Mouse (Mus musculus) megakaryocyte-erythroid progenitor cell, adult 5-6 weeks (primary cell): ENCODE data around the gene Gm19935. TPM values are rescaled to one million over a fixed set of nuclear protein-coding genes. Genes with fewer than 3 reads are reported as not detected.

ENCODE experiments used
- ATAC-seq: replicated peaks from 2 replicates; pipeline ENCODE4 v1.8.0; 2016; ENCODE audit warnings: mild to moderate bottlenecking, inconsistent platforms; ENCODE audit not compliant: severe bottlenecking, poor library complexity, low FRiP score, low TSS enrichment
- total RNA-seq, 2 experiments: library from RNA; stranded (forward) in 1 of 2; stranded (reverse) in 1 of 2; fragments of 200-1000, 215-1000 nt in 1 of 2; fragments of >200 nt in 1 of 2; fragmentation: Nextera tagmentation in 1 of 2; gene quantifications; 2 replicates each; pipeline ENCODE4 v1.2.3; 2014 to 2017

The Gm19935 gene
- total RNA-seq, 2 experiments from 2014 or later, result not detected

DNA sequence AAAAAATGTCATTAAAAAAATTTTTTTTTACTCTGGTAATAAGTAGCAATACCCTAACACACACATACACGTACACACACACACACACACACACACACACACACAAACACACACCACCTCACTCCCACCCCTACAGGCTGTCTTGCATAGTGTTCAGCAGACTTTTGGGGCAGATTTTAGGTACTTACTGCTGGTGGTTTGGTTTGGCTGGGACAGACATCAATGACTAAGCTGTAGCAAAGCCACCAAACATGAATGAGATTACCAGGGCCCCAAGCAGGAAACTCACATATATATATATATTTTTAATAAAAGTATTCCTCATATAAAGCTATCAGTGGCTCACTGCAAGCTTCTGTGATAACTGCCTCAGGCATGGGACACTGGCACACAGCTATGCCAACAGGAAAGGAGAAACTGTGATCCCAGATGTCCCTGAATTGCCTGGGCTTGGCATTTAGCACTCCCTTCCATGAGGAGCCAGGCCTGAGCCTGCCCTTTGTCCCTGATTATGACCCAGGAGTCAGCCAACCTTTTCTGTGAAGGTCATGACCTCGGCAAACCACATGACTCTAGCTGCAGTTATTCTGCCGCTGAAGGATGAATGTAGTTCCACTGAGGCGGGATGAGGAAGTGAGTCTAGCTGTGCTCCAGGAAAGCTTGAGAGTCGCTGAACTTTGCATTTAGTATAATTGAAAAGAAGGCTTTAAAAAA, 15.5 kb upstream of the Gm19935 start:
- no peak for ATAC-seq

DNA sequence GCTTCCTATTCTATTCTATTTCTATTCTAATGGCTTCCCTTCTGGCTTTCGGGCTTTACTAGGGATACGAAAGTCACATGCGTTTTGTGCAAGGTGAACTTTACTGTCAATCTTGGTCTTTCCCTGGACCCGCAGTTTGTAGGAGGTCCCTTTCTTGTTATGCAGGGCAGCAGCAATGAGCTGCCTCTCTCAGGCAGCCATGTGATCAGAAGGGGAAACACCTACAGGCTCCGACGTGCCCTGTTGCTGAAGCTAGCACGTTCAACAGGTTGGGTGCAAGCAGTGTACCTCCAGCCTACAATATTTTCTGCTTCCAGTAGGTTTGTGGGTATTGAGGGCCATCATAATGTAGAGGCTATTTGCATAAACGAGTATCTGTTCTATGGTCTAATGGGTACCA, 13.8 kb upstream of the Gm19935 start:
- no peak for ATAC-seq

DNA sequence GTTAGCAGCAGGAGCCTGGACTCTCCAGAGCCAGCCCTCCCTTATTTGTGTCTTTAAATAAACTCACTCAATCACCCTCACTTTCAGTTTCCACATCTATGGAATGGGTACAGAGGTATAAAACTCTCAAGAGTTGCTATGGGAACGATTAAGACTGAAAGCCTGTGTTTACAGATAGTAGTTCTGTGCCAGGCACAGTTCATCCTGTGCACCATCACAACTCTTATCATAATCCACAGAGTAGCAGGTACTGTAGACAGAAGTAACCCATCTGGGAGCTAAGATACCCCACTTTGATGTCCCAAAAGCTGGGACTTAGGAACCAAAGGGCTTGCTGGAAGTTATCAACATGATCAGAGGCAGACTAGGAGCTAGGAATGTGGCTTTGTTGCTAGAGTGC, 12.6 kb upstream of the Gm19935 start:
- peak; percentile 60 for ATAC-seq

DNA sequence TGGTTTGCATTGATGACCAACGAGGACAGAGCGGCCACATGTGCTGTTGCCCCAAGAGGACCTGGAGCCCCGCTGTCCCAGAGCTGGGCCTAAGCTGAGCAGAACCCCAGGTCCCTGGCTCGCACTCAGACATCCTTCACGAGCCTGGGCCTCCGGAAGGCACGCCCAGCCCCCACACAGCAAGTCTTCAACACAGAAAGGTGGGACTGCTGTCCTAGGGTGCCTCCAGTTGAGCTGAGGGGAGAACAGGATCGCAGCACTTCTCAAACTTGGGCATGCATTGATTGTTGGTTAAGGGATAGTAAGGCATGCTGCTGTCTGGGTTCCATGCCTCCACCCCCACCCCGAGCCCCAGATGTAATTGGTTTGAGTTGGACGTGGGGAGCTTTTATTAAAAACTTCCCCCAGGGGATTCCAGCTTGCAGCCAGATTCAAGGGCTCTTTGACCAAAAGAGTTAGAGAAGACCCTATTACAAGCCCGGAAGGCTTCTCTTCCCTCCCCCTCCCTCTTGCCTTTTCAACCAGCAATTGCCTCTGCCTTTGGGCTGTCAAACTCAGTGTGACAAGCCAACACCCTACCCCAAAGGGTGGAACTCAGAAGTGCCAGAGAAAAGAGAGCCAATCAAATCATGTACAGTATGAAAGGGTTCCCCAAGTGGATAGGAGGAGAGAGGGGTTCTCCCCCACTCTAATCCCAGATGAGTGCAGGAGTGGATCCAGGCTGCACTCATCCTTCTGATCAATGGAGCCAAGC, 12.0 kb upstream of the Gm19935 start:
- ATAC-seq, result peak; percentile 54

DNA sequence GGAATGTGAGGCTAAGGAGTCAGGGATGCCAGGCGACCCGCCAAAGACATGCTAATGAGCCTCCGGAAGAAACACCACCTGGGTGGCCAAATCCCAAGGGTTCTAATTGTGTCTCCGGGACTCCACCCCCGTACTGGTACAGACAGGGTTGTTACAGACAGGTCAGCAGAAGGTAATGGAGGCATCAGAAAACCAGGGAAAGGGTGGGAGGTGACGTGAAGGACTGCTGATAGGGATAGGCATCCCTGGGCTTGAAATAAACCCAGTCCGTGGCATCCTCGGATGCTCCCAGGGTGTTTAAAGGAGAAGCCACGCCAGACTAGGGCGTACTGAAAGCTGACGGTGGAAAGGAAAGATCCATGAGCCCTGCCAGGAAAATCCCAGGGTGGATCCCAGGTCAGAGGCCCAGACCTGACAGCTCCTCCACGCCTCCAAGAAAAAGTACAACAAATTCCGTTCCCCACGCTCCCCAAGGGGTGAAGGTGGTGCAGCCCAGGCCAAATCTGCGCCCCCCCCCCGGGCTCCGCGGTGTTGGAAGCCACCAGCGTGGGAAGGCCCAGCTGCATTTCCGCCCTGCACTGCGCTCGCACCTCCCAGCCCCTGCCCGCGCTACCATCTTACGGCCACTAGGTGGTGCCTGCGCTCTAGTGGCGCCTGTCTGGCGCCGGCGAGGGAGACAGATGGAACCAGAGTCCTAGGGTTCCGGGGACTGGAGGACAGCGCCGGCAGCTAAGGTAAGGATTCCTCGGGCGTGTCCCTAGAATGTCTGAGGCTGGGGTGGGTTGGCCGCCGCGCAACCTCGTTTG, 11.2 kb upstream of the Gm19935 start, which contains the start of gene Chd9:
Chd9 (plus strand) TSS at position 172 of the 806 bp plus-strand sequence.
- ATAC-seq, result peak; percentile 95

DNA sequence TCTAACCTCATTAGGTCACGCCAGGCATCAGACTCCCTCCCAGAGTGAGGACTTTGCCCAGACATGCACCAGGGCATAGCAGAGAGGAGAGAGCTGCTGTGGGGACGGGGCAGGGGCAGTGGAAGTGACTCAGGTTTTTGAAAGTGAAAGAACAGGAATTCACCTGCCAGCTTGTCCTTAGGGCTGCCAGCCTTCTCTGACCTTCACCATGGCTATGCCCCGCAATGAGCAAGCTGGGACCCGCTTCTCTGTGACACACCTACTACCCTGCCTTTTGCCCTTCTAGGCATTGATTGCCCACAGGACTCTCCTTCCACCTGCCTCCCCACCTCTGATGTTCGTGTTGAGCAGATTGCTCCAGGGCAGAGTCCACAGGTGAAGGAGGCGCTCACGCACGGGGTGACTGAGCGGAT, 8.3 kb upstream of the Gm19935 start:
- ATAC-seq, result no peak

DNA sequence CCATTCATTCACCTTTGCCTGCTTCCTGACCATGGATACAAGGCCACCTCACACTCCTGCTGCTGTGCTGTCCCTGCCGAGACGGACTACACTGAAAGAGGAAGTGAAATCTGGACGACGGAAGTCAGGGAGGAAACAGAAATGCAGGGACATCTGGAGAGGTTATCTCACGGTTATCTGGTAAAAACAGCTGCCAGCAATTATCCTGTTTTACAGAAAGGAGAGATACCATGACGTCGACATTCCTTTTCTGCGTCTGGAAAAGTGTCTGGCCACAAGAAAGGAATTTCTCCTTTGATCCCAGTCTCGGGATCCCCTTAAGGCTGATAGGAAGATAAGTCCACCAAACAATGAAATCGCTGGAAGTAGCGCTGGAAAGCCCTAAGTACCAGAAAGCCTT, 5.2 kb upstream of the Gm19935 start:
- no peak for ATAC-seq

DNA sequence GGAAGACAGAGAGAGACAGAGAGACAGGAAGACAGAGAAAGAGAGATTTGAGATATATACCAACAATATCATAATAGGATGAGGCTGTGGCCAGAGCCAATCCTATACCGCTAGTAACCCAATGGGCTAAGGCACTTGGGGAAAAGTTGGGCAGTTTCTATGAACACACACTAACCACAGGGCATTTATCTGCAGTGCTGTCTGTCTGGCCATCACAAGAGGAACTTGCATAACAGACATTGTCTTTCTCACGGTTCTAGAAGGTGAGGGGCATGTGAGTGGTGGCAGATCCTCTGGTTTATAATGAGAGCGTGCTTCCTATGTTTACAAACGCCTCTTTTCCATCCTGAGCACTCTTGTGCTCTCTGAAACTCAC, 3.1 kb upstream of the Gm19935 start:
- no peak for ATAC-seq

DNA sequence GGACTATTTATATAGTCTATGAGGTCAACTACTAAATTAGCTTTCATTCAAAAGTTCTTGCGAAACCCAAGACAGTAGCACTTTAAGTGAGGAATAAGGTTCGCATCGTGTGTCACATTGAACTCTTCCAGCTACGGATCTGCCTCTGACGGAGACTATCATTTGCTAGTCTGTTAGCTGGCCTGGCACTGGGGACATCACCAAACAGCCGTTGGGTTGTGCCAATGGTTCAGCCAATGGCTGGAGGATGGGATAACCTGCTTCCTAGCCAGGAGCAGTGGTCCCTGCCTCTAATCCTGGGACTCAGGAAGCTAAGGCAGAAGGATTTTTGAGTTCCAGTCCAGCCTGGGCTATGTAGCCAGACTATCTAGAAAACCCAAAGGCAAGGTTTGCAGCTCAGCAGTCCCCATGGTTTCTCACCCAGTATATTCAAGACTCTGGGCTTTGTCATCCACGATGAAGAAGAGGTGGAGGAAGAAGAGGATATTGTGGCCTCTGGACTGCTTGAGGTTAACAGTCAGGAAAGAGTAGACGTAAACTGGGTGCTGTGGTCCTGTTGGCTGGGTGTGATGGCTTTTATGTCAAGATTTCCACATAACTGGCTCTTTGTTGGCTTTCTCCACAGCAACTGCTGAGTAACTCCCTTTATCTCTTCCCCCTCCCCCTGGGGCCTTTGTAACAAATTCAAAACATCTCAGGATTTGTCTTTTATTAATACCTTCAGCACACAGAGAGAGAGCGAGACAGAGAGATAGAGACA, 2.5 kb upstream of the Gm19935 start:
- no peak for ATAC-seq

DNA sequence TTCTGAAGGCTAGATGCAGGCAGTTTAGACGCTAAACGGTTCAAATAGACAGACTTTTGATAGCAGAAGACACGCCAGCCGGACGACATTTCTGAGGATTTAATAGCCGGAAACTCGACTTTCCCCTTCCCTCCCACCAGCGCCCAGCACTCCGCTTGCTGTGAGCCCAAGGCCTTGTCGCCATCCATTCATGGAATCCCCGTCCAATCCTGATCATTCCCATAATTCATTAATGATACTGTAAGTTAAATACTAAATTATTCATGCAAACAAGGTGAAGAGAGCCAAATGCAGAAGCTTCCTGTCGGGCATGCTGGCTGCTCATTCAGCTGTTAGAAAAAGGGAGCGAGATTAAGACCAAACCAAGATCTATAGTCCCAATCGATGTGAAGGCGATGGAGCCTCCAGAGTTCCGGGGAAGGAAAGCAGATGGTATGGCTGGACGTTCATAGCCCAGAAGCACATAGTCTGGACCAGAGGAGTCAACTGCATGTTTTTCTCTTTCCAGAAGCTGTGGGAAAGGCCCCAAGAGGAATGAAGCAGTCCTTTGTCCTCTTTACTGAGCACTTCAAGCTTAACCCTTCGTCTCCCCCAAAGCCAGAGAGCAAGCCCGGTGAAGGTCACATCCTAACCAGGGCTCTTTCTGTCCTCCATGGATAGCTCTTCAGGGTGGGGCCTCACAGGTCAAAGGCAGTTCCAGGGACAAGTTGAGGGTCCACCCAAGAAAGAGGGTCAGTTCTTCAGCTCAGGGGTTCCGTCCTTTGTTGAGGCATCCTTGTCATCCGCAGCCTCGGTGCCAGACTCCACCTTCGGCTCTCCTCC, 921 bp downstream of the Gm19935 start:
- ATAC-seq, result no peak

DNA sequence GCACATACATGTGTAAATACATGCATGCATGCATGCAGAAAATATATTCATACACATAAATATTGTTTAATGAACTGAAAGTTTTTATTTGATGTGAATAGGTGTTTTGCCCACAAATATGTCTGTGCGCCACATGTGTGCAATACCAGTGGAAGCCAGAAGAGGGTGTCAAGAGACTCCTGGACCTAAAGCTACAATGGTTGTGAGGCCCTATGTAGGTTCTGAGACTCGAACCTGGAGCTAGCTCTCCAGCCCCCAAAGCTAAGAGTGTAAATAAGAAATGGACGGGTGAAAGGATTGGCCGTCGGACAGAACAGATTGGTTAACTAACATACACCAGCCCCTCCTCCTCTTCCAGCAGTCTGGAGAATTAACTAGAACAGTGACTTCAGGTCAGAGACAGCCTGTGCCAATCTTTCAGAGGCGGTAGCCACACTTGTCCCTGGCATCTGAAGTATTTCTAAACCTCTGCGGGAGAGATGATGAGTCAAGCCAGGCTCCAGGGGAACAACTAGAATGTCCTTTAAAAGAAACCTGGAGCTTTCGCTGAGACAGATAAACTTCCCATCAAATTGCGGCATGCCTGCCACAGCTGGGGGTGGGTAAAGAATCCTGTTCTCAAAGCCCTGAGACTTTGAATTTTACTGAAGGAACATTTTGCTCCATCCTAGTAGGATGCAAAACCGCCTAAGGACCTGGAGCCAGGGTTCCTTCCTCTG, 3.4 kb downstream of the Gm19935 start:
- ATAC-seq, result no peak

DNA sequence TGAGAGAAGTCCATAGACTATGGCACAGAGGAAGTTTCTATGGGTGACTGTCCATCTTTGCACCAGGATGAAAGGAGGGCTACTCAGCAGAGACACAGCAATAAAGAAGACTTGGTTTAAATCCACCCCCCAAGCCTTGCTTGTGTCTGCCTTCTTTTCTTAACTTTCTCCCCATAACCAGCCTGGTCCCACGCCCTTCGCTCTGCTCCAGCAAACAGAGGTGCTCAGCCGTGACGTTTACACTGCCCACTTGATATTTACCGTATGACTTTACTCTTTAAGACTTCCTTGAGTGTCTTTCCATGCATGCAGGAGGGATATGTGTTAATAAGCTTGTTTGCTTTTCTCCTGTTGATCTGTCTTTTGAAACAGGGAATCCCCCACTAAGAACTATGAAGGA, 17.7 kb downstream of the Gm19935 start:
- ATAC-seq, result no peak

DNA sequence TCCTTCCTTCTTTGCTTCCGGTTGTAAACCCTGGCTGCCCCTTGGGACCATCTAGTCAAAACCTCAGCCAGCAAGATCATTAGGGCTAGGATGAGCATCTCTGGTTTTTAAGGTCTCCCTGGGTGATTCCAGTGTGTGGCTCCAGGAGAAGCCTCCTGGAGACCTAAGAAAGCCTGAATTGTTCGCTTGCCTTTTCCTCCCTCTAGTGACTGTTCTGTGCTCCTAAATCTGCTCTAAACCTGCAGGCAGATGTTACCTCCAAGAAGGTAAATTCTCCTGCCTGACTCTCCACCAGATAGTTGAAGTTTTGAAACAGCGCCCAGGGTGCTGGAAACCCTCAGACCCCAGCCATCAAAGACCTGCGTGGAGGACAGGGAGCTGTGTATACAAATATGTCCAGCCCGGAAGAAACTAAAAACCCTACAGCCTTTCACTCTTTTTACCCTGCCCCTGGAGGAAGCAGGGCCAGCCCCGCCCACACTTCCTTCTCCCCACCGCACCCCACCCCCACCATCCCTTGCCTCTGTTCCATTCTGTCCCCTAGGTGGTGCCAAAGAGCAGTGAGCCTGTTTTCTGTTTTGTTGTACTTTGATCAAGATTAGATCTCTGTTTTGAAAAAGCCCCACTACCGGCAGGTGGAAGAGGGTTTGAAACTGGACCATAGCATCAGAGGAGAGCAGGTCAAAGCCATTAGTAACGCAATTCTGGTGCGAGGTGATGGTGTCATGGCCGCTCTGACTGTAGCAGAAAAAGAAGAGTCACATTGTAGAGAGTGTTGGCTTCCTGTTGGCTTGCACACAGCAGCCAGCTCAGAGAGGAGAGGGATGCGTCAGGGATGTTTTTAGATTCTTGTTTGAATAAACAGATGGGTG, 22.0 kb downstream of the Gm19935 start:
- ATAC-seq, result peak; percentile 97

DNA sequence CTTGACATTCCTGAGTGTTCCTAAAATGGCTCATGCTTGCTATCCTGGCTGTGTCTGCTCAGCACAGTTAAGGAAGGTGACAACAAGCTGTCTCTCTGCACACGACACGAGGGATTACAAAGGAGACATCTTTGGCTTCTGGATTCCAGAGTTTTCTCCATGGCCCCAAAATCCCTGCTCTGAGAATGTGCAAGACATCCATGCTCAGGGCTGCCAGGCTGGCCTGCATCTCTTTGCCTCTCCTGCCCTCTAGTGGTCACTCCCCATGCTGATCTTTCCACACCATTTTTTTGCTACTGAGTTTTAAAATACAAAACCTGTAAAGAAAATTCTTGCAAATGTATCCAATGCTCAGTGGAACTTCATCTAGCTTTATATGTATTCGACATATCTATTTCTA, 23.5 kb downstream of the Gm19935 start:
- peak; percentile 74; the same call in 1 of the 2 replicates for ATAC-seq

DNA sequence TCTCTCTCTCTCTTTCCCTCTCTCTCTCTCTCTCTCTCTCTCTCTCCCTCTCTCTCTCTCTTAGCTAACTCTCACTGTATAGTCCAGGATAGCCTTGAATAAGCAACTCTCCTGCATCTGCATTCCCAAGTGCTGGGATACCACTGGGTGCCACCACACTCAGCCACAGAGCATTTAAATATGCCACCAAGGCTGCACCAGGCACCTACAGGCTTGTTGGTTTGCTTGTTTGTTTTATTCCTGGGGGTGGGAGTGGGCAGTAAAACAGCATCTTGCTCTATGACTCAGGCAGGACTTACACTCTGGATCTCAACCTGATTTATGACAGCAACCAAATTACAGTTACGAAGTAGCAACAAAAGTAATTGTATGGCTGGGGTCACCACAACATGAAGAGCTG, 25.6 kb downstream of the Gm19935 start:
- no peak for ATAC-seq

DNA sequence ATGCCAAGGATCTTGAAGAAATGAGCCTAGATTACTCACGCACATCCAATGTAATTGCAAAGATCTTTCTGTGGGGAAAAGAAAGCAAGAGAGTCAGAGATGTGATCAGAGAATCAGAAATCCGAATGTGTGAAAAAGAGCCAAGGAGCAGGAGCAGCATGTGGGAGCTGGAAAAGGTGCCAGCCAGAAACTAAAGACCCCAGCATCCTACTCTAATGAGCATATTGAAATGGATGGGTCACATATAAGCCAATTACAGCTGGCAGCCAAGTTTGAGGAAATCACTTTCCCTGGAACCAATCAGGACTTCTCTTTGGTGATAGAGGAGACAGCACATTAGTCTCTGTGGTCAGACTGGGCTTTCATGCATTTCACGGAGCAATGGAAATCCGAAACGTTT, 47.4 kb downstream of the Gm19935 start:
- no peak for ATAC-seq
